Mouse (Mus musculus): ENCODE measurements around the gene Zbtb48. TPM values are rescaled to one million over a fixed set of nuclear protein-coding genes. Genes with fewer than 3 reads are reported as not detected.
"Not testable (repeated sequence)": the region's sequence is repeated elsewhere in the genome, so short reads cannot be mapped to it uniquely, and the experiment has no call there.

Zbtb48 gene
- total RNA-seq (2014; fragmentation: Nextera tagmentation) = 9.2 and 15.7 TPM in 2 replicates
- total RNA-seq (2017) = 5.2 and 10.3 TPM in 2 replicates

DNA sequence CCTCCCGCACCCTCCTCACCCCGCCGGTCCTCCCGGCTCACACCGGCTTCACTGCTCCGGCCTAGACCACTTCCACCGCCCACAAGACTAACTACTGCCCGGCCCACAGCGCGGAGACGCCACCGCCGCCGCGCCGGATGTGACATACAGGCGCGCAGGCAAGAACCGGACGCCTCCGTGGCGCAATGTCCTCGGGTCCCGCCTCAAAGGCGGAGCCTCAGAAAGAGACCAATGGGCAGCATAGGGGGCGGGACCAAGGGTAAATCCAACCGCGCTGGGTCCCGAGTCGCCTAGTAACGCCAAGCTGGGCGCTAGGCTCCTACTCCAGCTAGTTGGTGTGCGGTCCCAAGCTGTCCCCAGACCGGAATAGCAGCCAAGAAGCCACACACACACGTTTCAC, at the start of gene Zbtb48:
TSS of gene Zbtb48 (minus strand) at position 148 of the 400 bp plus-strand sequence.
- ATAC-seq (replicated peaks; ENCODE audit: poor library complexity, severe bottlenecking) = peak; percentile 81

DNA sequence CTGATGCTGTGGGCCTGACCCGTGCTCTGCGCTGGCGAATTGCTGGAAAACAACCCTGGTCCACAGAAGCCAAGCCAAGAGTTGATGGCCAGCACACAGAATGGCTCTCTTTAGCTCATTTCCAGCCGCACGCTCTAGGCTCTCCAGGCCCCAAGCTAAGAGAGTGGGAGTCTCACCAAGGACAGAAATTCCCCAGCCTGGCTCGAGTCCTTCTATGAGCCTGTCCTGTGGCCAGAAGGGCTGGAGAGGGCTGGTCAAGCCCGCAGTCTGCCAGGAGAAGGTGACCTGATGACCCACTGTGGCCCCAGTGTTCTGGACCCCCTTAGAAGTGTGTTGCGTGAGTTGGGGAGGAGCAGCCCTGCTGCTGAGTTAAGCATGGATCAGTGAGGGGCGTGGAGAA, 49.7 kb upstream of the Zbtb48 start:
- no peak for ATAC-seq (replicated peaks; ENCODE audit: poor library complexity, severe bottlenecking)

DNA sequence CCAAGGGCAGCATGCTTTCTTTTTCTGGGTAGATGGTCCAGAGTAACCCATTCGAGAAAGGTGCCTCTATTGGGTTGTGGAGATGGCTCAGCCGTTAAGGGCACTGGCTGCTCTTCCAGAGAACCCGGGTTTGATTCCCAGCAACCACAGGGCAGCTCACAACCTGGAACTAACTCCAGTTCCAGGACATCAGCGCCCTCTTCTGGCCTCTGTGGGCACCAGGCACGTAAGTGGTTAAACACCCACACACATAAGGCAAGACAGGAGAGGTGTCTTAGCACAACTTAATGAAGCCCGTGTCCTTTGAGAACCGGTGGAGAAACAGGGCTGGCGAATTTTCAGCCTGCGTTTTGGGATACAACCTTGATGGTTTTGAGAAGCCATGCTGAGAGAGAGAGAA, 47.1 kb upstream of the Zbtb48 start:
- no peak for ATAC-seq (replicated peaks; ENCODE audit: poor library complexity, severe bottlenecking)

DNA sequence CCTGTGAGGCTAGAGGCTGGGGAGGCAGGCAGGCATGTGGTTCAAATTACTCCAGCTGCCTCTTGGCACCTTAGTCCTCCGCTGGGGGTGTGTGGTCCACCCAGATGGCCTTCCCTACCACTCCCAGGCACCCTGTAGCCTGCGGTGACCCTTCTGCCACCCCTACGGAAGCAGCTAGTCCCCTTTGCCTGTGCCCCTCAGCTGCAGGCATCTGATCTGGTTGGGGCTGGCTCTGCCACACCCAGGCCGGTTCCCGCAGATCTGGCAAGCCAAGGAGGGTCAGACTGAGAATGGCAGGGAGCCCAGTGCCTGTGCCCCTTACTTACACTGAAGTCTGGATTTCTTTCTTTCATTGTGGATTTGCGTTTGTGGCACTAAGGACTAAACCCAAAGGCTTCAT, 46.2 kb upstream of the Zbtb48 start:
- no peak for ATAC-seq (replicated peaks; ENCODE audit: poor library complexity, severe bottlenecking)

DNA sequence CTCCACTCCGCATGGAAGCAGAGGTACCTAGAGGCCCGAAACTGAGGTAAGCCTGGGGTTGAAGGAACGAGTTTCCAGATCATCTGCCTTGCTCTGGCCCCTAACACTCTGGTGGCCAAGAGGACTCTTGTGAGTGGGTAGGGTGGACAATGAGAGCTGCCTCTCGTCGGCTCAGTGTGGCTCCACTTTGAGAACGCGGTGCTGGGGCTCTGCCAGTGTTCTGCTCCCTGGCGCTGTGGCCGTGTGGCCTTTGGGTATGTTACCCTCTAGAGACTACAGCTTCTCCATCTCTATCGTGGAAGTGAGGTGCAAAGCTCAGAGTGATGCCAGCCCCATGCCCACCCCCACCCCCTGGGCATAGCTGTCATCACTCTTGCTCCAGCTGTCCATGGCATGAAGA, 45.2 kb upstream of the Zbtb48 start:
- peak; percentile 6 for ATAC-seq (replicated peaks; ENCODE audit: poor library complexity, severe bottlenecking)

DNA sequence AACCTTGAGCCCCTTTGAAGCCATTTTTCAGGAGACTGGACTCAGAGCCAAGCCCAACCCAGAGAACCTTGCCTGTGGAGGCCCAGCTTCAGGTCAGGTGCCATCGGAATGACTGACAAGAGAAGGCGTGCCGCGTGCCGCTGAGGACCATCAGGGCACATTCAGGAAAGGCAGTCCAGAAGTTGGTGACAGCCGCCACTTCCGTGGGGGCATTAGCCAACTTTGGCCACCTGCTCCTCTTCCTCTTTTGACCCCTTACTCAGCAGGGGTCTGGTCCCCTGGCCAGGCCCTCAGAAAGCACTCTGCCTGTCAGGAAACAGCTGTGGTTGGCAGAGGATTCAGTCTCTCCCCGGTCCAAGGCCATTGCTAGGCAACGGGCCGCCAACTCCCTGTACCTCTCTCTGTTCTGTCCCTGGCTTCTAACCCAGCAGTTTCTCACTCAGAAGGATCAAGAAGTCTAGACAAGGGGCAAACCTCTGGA, 44.7 kb upstream of the Zbtb48 start, which contains the start of gene Plekhg5:
TSS of gene Plekhg5 (plus strand) at position 378 of the 481 bp plus-strand sequence.
- ATAC-seq (replicated peaks; ENCODE audit: poor library complexity, severe bottlenecking) = peak; percentile 88

DNA sequence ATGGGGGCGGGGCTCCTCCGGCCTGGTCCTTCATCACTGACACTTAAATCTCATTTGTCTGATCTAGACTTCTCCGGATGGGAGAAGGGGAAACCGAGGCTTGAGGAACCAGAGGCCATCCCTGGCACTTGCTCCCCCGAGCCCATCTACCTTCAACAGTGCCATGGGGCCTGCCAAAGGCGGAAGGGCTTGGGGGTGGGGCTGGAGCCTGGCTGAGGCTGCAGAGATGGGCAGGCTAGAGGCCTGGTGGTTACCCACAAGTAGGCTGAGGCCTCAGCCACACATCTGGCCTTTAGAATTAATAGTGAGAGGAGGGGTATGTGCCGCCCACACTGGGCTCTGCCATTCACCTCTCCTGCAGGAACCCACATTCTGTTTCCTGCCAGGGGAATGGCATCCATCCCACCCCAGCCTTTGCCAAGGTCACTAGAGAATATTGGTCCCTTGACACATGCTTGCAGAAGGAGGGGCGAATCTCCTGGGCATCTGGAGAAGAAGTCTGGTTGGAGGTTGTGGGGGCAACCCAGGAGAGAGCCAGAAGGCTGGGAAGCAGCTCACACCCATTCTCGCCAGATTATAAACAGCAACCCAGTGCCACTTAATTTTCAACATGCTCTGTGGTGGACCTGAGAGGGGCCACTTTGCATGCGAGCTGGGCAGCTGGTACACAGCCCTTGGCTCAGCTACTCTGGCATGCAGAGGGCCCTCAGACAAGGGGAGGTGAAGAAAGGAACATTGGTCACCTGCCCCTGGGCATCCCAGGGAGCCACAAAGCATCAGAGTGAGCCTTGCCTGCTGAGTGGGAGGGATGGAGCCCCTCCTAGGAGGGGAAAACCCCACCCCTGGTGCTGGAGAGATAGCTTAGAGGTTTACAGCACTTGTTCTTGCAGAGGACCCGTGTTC, 43.3 kb upstream of the Zbtb48 start:
- ATAC-seq (replicated peaks; ENCODE audit: poor library complexity, severe bottlenecking) = peak; percentile 13; the same call in 1 of the 2 replicates

DNA sequence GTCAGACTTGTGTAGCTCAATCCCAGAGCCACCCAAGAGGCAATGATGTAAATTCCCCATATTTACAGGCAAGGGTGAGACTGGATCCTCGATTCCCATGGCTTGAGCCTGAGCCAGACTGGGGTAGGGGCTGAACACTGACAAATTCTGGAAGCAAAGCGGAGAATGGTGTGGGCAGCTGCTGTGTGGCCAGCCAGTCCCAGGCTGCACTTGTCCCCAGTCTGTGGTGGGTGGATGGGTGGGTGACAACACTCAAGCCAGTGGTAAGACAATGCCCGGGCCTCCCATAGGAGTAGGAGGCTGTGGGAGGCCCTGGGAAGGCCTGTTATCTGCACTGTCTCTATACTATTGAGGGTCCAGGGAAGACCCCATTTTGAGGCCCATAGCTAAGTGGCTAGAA, 41.8 kb upstream of the Zbtb48 start:
- no peak for ATAC-seq (replicated peaks; ENCODE audit: poor library complexity, severe bottlenecking)

DNA sequence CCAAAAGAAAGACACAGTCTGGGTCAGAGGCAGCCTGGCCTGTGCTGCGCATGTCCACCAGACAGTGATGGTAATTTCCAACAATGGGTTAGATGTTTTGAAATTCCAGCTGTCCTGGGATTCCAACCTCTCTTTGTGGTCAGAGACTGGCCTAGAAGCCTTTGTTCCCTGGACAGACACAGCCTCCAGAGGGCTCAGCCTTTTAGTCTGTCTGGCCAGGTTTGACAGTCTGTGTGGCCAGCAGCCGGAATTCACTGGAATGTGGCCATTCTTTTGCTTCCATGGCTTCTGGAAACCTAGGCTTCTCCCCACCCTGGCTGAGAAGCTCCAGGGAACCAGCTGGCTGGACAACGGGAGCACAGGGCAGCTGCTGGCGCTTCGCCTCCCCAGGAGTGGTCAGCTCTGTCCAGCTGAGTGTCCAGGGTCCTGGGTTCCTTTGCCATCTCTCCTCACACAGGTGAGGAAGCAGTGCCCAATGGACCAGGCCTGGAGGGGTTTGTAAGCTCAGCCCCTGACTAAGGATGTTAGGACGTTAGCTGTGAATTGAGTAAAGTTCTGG, 40.8 kb upstream of the Zbtb48 start:
- no peak for ATAC-seq (replicated peaks; ENCODE audit: poor library complexity, severe bottlenecking)

DNA sequence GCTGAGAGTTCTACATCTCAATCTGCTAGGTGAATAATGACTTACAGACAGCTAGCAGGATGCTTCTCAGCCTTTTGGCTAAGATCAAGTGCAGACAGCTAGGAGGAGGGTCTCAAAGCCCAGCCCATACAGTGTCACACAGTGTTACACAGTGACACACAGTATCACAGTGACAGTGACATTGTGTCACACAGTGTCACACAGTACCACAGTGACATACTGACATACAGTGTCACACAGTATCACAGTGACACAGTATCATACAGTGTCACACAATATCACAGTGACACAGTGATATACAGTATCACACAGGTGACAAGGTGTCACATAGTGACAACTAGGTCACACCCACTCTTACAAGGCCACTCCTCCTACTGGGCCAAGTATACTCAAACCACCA, 39.8 kb upstream of the Zbtb48 start:
- ATAC-seq (replicated peaks; ENCODE audit: poor library complexity, severe bottlenecking) = no peak

DNA sequence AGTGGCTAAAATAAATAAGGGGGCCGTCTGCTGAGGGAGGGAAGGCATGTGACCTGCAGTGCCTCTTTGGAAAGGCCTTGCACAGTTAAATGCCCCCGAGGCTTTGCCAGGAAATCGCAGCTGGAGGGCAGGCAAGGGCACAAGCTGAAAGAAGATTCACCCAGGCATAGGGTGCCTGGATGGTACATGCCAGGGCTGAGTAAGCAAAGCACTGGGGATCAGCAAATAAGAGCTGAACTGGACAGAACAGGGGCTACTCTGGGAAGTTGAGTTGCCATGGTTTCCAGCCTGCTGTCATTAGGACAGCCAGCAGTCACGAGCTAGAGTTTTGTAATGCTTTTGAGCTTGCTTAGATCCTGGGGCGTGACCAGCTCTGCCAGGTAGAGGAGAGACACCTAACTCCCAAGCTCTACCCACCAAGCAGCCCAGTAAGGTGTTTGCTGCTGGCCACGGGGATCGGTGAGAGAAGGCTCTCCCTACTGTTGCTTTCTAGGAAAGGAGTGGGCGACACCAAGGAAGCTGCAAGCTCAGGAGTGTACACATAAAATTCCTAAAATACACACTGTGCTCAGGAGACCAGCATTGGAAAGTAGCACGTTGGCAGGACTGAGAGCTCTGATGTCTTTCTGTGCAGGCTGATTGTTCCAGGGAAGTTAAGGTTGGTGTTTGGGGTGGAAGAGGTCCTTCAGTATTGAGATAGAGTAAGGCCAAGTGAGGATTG, 35.1 kb upstream of the Zbtb48 start:
- no peak for ATAC-seq (replicated peaks; ENCODE audit: poor library complexity, severe bottlenecking)

DNA sequence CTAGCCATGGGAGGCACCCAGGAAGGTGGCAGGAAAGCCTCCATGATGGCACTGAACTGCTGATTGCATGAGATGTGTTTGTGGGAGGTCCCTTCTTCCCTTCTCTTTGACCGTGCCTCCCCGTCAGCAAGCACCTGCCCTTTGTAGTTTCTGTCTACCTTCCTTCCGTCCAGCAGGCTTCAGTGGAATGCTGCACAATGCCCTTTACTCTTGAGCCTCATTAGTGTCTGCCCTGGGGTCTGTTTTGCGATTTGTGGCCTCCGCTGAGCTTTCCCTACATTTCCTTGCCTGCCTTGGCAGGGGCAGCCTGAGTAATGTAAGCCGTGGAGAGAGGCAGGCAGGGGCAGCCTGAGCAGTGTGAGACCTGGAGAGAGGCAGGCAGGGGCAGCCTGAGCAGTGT, 17.1 kb upstream of the Zbtb48 start:
- ATAC-seq (replicated peaks; ENCODE audit: poor library complexity, severe bottlenecking) = no peak

DNA sequence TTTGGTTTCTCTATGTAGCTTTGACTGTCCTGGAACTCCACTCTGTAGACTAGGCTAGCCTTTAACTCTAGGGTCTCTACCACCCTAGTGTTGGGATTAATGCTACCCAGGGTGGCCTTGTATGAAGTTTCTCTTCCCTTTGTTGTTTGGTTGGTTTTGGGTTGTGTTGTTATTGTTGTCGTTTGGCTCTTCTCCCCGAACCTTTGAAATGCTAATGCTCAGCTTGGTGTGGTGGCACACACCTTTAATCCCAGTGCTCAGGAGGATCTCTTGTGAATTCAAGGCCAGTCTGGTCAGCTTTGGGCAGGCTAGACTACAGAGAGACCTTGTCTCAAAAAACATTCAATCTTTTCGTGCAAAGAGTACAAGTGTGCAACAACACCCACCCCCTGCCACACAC, 15.7 kb upstream of the Zbtb48 start:
- ATAC-seq (replicated peaks; ENCODE audit: poor library complexity, severe bottlenecking) = no peak

DNA sequence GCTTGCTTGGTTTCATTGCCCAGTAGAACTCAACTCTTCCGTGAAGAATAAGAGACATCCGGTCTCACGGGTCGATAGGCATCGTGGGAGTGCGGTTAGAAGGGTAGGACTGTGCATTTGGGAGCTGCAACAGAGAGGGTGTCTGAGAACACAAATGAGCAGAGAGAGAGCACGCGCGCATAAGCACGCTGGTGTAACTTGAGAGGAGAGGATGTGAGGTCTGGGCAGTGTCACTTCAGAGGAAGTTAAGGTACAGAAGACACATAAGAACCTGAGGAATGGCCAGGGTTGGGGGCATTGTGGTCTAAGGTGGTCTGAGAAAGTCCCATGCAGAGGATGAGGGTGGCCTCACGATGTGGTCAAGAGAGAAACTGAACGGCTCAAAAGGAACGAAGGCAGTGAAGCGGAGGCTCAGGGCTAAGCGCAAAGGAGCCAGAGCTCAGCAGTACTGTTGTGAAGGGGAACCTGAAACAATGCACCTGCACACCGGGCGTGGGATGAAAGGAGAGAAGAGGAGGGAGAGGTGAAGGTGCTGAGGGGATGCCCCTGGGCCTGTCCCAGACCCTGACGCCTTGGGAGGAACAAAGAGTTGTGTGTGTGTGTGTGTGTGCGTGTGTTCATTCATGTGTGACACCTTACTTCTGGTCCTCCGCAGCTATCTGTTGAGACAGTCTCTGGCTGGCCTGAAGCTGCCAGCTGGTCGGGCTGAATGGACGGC, 14.6 kb upstream of the Zbtb48 start:
- no peak for ATAC-seq (replicated peaks; ENCODE audit: poor library complexity, severe bottlenecking)

DNA sequence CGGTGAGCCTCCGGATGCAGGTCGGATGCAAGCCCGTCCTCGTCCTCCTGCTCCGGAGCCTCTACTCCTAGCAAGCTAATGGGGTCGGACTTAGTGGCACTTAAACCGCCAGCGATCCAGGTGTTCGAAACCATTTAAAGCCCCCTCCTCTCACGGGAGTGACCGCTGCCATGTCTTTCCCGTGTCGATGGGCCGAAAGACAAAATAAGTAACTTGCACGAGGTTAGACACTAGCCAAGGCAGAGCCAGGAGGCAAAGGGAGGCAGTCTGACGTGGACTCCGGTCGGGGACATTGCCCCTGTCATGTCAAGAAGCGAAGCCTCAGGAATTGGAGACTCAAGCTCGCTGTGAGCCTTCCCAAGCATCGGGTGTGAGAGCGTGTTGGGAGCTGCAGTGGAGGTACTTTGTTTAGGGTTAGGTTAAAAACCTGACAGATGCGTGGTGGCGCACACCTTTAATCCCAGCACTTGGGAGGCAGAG, 12.4 kb upstream of the Zbtb48 start:
- no peak for ATAC-seq (replicated peaks; ENCODE audit: poor library complexity, severe bottlenecking)

DNA sequence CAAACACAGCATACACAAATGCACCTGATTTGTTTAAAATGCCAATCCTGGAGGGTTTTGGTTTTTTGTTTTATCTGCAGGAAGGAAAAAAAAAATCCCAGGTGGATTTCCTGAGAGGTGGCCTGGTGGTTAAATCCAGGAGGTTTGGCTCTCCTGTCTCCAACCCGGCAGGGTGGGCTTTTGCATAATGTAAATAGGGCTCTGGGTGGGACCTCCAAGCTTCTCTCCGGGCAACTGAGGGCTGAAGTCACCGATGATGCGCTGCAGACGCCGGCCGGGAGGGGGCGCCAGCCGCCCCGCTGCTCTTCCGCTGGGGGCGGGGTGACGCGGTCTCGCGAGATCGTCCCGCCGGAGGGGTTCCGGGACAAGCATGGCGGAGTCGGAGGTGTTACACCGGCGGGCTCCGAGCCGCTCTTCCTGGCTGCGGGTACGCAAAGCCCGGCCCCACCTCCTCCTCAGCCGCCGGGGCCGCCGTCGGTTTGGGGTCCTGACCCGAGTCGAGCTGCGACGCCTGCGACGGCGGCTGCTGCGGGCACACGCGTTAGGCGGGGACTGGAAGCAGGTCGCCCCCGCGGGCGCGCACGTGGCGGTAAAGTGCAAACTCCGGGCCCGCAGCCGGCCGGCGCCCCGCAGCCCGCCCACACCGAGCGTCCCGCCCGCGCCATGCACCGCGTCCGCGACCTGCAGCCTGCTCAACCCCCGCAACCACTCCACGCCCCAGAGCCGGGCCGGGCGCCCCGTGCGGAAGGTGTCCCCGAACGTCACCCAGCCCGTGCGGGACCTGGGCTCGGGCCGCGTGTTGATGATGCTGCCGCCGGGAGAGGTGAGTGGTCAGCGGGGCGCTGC, 11.7 kb upstream of the Zbtb48 start, which contains the start of gene Nol9:
TSS of gene Nol9 (plus strand) at position 337 of the 846 bp plus-strand sequence.
- ATAC-seq (replicated peaks; ENCODE audit: poor library complexity, severe bottlenecking) = peak; percentile 92

DNA sequence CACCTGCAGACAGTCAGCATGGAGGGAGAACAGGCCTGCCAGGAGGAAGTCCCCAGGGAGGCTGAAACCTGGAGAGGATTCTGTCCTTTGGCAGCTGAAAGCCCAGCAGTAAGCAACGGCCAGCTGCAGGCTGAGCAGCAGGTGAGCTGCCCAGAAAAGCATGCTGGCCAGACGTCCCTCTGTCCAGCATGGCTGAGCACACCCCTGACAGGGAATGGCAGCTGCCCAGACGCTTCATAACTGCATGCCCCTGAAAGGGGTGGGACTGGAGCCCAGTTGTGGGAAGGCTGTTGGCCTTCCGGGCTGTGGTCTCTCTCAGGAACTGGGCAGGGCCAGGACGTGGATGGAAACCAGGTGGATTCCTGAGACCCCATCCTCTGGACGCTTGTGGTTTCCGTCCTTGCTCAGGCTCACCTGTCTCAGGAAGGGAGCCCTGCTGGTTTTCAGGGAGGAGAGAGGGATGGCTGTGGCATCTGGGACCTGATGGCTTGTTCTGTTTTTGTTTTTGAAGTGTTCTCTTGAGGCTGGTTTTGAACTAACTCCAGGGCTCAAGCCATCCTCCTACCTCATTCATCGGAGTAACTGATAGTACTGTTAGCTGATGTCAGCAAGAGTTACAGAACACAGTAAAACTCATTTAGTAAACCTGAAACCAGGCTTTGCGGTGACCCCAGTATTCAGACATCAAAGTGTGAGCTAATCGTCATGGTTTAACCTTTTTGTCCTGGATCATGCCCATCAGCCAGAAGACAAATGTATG, 10.9 kb upstream of the Zbtb48 start, which contains the start of gene Tas1r1:
TSS of gene Tas1r1 (minus strand) at position 344 of the 760 bp plus-strand sequence.
- ATAC-seq (replicated peaks; ENCODE audit: poor library complexity, severe bottlenecking) = peak; percentile 57

DNA sequence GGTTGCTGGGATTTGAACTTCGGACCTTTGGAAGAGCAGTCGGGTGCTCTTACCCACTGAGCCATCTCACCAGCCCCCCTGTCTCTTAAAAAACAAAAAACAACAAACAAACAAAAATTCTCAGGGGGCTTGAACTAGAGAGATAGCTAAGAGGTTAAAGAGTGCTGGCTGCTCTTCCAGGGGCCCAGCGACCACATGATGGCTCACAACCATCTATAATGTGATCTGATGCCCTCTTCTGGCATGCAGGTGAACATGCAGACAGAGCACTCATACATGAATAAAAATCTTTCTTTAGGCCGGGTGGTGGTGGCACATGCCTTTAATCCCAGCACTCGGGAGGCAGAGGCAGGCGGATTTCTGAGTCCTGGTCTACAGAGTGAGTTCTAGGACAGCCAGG, 9.0 kb upstream of the Zbtb48 start:
- ATAC-seq (replicated peaks; ENCODE audit: poor library complexity, severe bottlenecking) = not testable (repeated sequence)

Data from granulocyte monocyte progenitor cell, adult 5-6 weeks (primary cell).